In genomic region chr10:84693841-84694638, GRCm38 (mm10) we compare ENCODE assay signal across 14 mouse cellular contexts.
DNase-seq lines count a peak whose midpoint lies in the region; ATAC-seq and TF ChIP-seq lines count a peak whose summit lies in the region.
"Had no signal": no experiment of that assay in that cellular context is flagged by ENCODE, and none has a peak within 500 bp of the region (broad histone marks: within the 10 kb centered on the region; RNA-seq: fewer than 3 reads in every experiment).

No protein-coding gene starts in this region.

- H3K4me2 ChIP-seq in forebrain, embryonic 16.5 days (ENCODE audit: low read length) = no peak overlapping the region
- H3K4me2 ChIP-seq in forebrain, embryonic 11.5 days (ENCODE audit: low read depth, low read length, severe bottlenecking) = no peak overlapping the region
- H3K4me2 ChIP-seq in hindbrain, embryonic 11.5 days (replicated peaks; ENCODE audit: low read depth, low read length) = no peak overlapping the region
- H3K4me2 ChIP-seq in midbrain, embryonic 11.5 days = no peak overlapping the region
- no peak overlapping the region for H3K4me2 ChIP-seq in neural tube, embryonic 14.5 days (ENCODE audit: low read depth, low read length)
- H3K4me2 ChIP-seq in liver, postnatal 0 days (ENCODE audit: low read depth, low read length) = no peak overlapping the region

- no peak overlapping the region for H3K4me3 ChIP-seq in forebrain, embryonic 16.5 days (replicated peaks; ENCODE audit: low read length)
- no peak overlapping the region for H3K4me3 ChIP-seq in forebrain, embryonic 11.5 days (ENCODE audit: low read depth, low read length)
- no peak overlapping the region for H3K4me3 ChIP-seq in hindbrain, embryonic 11.5 days (ENCODE audit: low read depth, low read length)
- H3K4me3 ChIP-seq in midbrain, embryonic 11.5 days (ENCODE audit: low read depth, low read length) = no peak overlapping the region
- H3K4me3 ChIP-seq in neural tube, embryonic 14.5 days (ENCODE audit: low read depth, low read length) = no peak overlapping the region
- no peak overlapping the region for H3K4me3 ChIP-seq in lung, adult 2 months (replicated peaks; ENCODE audit: extremely low read depth, low read depth, low read length)
- no peak overlapping the region for H3K4me3 ChIP-seq in liver, postnatal 0 days (ENCODE audit: low read depth, low read length)
- H3K4me3 ChIP-seq: erythroblast, embryonic 14.5 days had no signal

- TF ChIP-seq EP300 in liver, postnatal 0 days (IDR thresholded peaks at IDR 0.05; ENCODE audit: low read depth) = no peak

- 0 out of 2 replicates have a peak, but pooled peaks have one; percentile 38 for ATAC-seq in forebrain, embryonic 16.5 days
- no peak for ATAC-seq in forebrain, embryonic 11.5 days (replicated peaks; ENCODE audit: low FRiP score)
- ATAC-seq in hindbrain, embryonic 11.5 days (ENCODE audit: low FRiP score) = peak; percentile 72; the same call in 1 of the 2 replicates
- peak; percentile 83 for ATAC-seq in midbrain, embryonic 11.5 days (ENCODE audit: low FRiP score)
- peak; percentile 84; the same call in 1 of the 2 replicates for ATAC-seq in neural tube, embryonic 14.5 days (ENCODE audit: low read depth)
- no peak for ATAC-seq in liver, postnatal 0 days
- ATAC-seq: inflammation-experienced regulatory T-cells, adult 6 months had no signal

- no peaks in the 10 kb centered on the region for H3K9me3 ChIP-seq in forebrain, embryonic 16.5 days (ENCODE audit: control insufficient read depth, low read length)
- H3K9me3 ChIP-seq in forebrain, embryonic 11.5 days (ENCODE audit: control insufficient read depth, low read length) = no peaks in the 10 kb centered on the region
- H3K9me3 ChIP-seq in hindbrain, embryonic 11.5 days (ENCODE audit: control insufficient read depth, low read length) = no peaks in the 10 kb centered on the region
- no peaks in the 10 kb centered on the region for H3K9me3 ChIP-seq in midbrain, embryonic 11.5 days (ENCODE audit: control insufficient read depth, low read length)
- no peaks in the 10 kb centered on the region for H3K9me3 ChIP-seq in neural tube, embryonic 14.5 days (ENCODE audit: control insufficient read depth, low read length)
- no peaks in the 10 kb centered on the region for H3K9me3 ChIP-seq in liver, postnatal 0 days (ENCODE audit: low read length)

- WGBS in forebrain, embryonic 16.5 days = 70% methylated on average over 8 of the region's 8 CpGs
- WGBS in forebrain, embryonic 11.5 days = 80% methylated on average over 8 of the region's 8 CpGs
- WGBS in hindbrain, embryonic 11.5 days = 62% methylated on average over 8 of the region's 8 CpGs
- 54% methylated on average over 8 of the region's 8 CpGs for WGBS in midbrain, embryonic 11.5 days
- 15% methylated on average over 8 of the region's 8 CpGs for WGBS in neural tube, embryonic 14.5 days
- 86% methylated on average over 8 of the region's 8 CpGs for WGBS in lung, adult 2 months
- WGBS in liver, postnatal 0 days (ENCODE audit: insufficient replicate concordance) = 78% methylated on average over 8 of the region's 8 CpGs

- no peak overlapping the region for H3K9ac ChIP-seq in forebrain, embryonic 16.5 days (replicated peaks; ENCODE audit: low read depth, low read length)
- no peak overlapping the region for H3K9ac ChIP-seq in forebrain, embryonic 11.5 days (ENCODE audit: low read length)
- no peak overlapping the region for H3K9ac ChIP-seq in hindbrain, embryonic 11.5 days (ENCODE audit: low read depth, low read length)
- no peak overlapping the region for H3K9ac ChIP-seq in midbrain, embryonic 11.5 days (ENCODE audit: low read length)
- no peak overlapping the region for H3K9ac ChIP-seq in neural tube, embryonic 14.5 days (replicated peaks; ENCODE audit: low read depth, low read length)
- no peak overlapping the region for H3K9ac ChIP-seq in liver, postnatal 0 days (replicated peaks)

- H3K4me1 ChIP-seq in forebrain, embryonic 16.5 days (replicated peaks; ENCODE audit: control insufficient read depth, insufficient read depth, low read length) = no peaks in the 10 kb centered on the region
- H3K4me1 ChIP-seq in forebrain, embryonic 11.5 days (replicated peaks; ENCODE audit: control insufficient read depth, insufficient read depth, low read length) = no peaks in the 10 kb centered on the region
- H3K4me1 ChIP-seq in hindbrain, embryonic 11.5 days (replicated peaks; ENCODE audit: control insufficient read depth, insufficient read depth, low read length) = no peaks in the 10 kb centered on the region; the same call in 1 of the 2 replicates
- peaks cover 8% of the 10 kb centered on the region for H3K4me1 ChIP-seq in midbrain, embryonic 11.5 days (ENCODE audit: control insufficient read depth, insufficient read depth, low read length)
- H3K4me1 ChIP-seq in neural tube, embryonic 14.5 days (ENCODE audit: control insufficient read depth, insufficient read depth, low read length) = peaks cover 4% of the 10 kb centered on the region; the same call in 1 of the 2 replicates
- no peaks in the 10 kb centered on the region for H3K4me1 ChIP-seq in lung, adult 2 months (ENCODE audit: control insufficient read depth, insufficient read depth, low read length)
- H3K4me1 ChIP-seq in liver, postnatal 0 days (ENCODE audit: insufficient read depth) = no peaks in the 10 kb centered on the region

- no peak for DNase-seq in forebrain, embryonic 11.5 days (ENCODE audit: low spot score)
- DNase-seq in hindbrain, embryonic 11.5 days (ENCODE audit: low spot score) = peak; percentile 35
- peak; percentile 88 for DNase-seq in midbrain, embryonic 11.5 days (ENCODE audit: low spot score, missing footprints)
- DNase-seq in lung, adult 2 months = no peak
- DNase-seq in kidney, adult 18-20 months = no peak
- DNase-seq in liver, postnatal 0 days = no peak
- DNase-seq: adrenal gland, adult 2 months; cerebellum, postnatal 14 days; kidney, postnatal 4 days; thymus, adult 2 months had no signal

- no peak overlapping the region for H3K27ac ChIP-seq in forebrain, embryonic 16.5 days (ENCODE audit: low read length)
- no peak overlapping the region for H3K27ac ChIP-seq in forebrain, embryonic 11.5 days (ENCODE audit: low read depth, low read length)
- 0 out of 2 replicates have a peak overlapping the region, but pooled peaks have one; percentile 42 for H3K27ac ChIP-seq in hindbrain, embryonic 11.5 days (ENCODE audit: low read depth, low read length)
- H3K27ac ChIP-seq in midbrain, embryonic 11.5 days (ENCODE audit: low read depth, low read length) = no peak overlapping the region
- H3K27ac ChIP-seq in neural tube, embryonic 14.5 days (ENCODE audit: low read depth, low read length) = no peak overlapping the region
- H3K27ac ChIP-seq in liver, postnatal 0 days (ENCODE audit: low read depth) = no peak overlapping the region

- peaks cover 6% of the 10 kb centered on the region; the same call in 1 of the 2 replicates for H3K36me3 ChIP-seq in forebrain, embryonic 16.5 days (ENCODE audit: control insufficient read depth, insufficient read depth)
- no peaks in the 10 kb centered on the region; the same call in 1 of the 2 replicates for H3K36me3 ChIP-seq in forebrain, embryonic 11.5 days (ENCODE audit: control insufficient read depth, insufficient read depth, low read length)
- no peaks in the 10 kb centered on the region for H3K36me3 ChIP-seq in hindbrain, embryonic 11.5 days (ENCODE audit: control insufficient read depth, insufficient read depth, low read length)
- H3K36me3 ChIP-seq in midbrain, embryonic 11.5 days (ENCODE audit: control insufficient read depth, insufficient read depth, low read length) = no peaks in the 10 kb centered on the region
- peaks cover 13% of the 10 kb centered on the region for H3K36me3 ChIP-seq in neural tube, embryonic 14.5 days (ENCODE audit: control insufficient read depth, insufficient read depth, low read length)
- H3K36me3 ChIP-seq in liver, postnatal 0 days (replicated peaks; ENCODE audit: insufficient read depth, low read length) = peaks cover 15% of the 10 kb centered on the region

- no peak for TF ChIP-seq POLR2A in lung, adult 2 months (IDR thresholded peaks at IDR 0.05; ENCODE audit: borderline replicate concordance, extremely low read depth, low read depth, low read length)

- no peaks in the 10 kb centered on the region for H3K27me3 ChIP-seq in forebrain, embryonic 16.5 days (replicated peaks; ENCODE audit: control insufficient read depth, insufficient read depth, low read length)
- H3K27me3 ChIP-seq in forebrain, embryonic 11.5 days (ENCODE audit: control insufficient read depth, insufficient read depth, low read length) = peaks cover 2% of the 10 kb centered on the region; the same call in 1 of the 2 replicates
- H3K27me3 ChIP-seq in hindbrain, embryonic 11.5 days (ENCODE audit: control insufficient read depth, insufficient read depth, low read length) = no peaks in the 10 kb centered on the region
- no peaks in the 10 kb centered on the region for H3K27me3 ChIP-seq in midbrain, embryonic 11.5 days (ENCODE audit: control insufficient read depth, insufficient read depth, low read length)
- no peaks in the 10 kb centered on the region for H3K27me3 ChIP-seq in neural tube, embryonic 14.5 days (ENCODE audit: control insufficient read depth, insufficient read depth, low read length)
- no peaks in the 10 kb centered on the region for H3K27me3 ChIP-seq in liver, postnatal 0 days (ENCODE audit: insufficient read depth, low read length)

- TF ChIP-seq CTCF in lung, adult 2 months (IDR thresholded peaks at IDR 0.05; ENCODE audit: insufficient read depth, low read length) = no peak
- TF ChIP-seq CTCF in liver, postnatal 0 days (IDR thresholded peaks at IDR 0.05; ENCODE audit: low read depth) = no peak

Comparison
In these comparisons a context has a peak if more than half of its experiments do, and no peak if none do; other contexts are left out.
1. ATAC-seq: peak in forebrain, embryonic 16.5 days (single experiment), hindbrain, embryonic 11.5 days (single experiment), midbrain, embryonic 11.5 days (single experiment) and neural tube, embryonic 14.5 days (single experiment); none in forebrain, embryonic 11.5 days (single experiment) and liver, postnatal 0 days (single experiment).
2. DNase-seq: peak in hindbrain, embryonic 11.5 days (single experiment) and midbrain, embryonic 11.5 days (single experiment); none in forebrain, embryonic 11.5 days (single experiment), lung, adult 2 months (single experiment), kidney, adult 18-20 months (single experiment) and liver, postnatal 0 days (single experiment).